Mouse (Mus musculus) kidney, adult 2 months (tissue): Measurements from ENCODE around the gene Cep83.

Experiments
- CTCF ChIP-seq: fragments of 200-500 bp; conservative IDR thresholded peaks from 2 replicates; pipeline ENCODE4 v1.5.1; 2011; ENCODE audit warnings: low read depth, mild to moderate bottlenecking, control low read depth, low read length, moderate library complexity, mixed read lengths; ENCODE audit not compliant: insufficient read depth, insufficient read length
- POLR2A ChIP-seq: fragments of 200-500 bp; IDR thresholded peaks from one replicate; pipeline ENCODE4 v1.6.1; 2011; ENCODE audit warnings: low read depth, low read length, control low read depth

- TF ChIP-seq CTCF (no peak), POLR2A (no peak)
These were observed 46.4 kb downstream of the Cep83 start for GRCm38 (mm10) chr10:94734829-94735228.
